In genomic region chr11:24128880-24129279, GRCm38 (mm10) we compare ENCODE assay signal across 24 mouse cellular contexts. TPM values are rescaled to one million over a fixed set of nuclear protein-coding genes. Genes with fewer than 3 reads are reported as not detected.
"Had no signal": no experiment of that assay in that cellular context is flagged by ENCODE, and none has a peak within 500 bp of the region (broad histone marks: within the 10 kb centered on the region; RNA-seq: fewer than 3 reads in every experiment).

No protein-coding gene starts in this region.

RNA-seq across cellular contexts. Expression of gene Bcl11a, which starts 51.0 kb away (rescaled TPM):
- total RNA-seq: gastrocnemius, adult 2 months had no signal

RNA-seq across cellular contexts. Expression of gene A830031A19Rik, which starts 54.0 kb away (rescaled TPM):
- total RNA-seq: gastrocnemius, adult 2 months; gastrocnemius, postnatal 10 days; gastrocnemius, postnatal 25 days; gastrocnemius, postnatal 4 days; granulocyte monocyte progenitor cell, adult 5-6 weeks; heart, adult 18-20 months; heart, adult 8-10 months; heart, postnatal 10 days; heart, postnatal 25 days; heart, postnatal 4 days had no signal
- polyA plus RNA-seq: heart, embryonic 10.5 days; heart, embryonic 12.5 days; heart, embryonic 14.5 days; heart, embryonic 16.5 days; hindbrain, embryonic 10.5 days; hindbrain, embryonic 12.5 days; hindbrain, embryonic 14.5 days; inflammation-experienced regulatory T-cells, adult 6 months; intestine, embryonic 15.5 days; intestine, postnatal 0 days; kidney, embryonic 14.5 days; kidney, embryonic 16.5 days; limb, embryonic 11.5 days; limb, embryonic 13.5 days had no signal
